Mouse (Mus musculus) thymus, postnatal 0 days (tissue): ENCODE measurements around the gene Mylip. TPM values are rescaled to one million over a fixed set of nuclear protein-coding genes. Genes with fewer than 3 reads are reported as not detected.

ENCODE experiments used
- DNase-seq: peaks from one replicate; pipeline ENCODE4 v3.0.0-alpha.2; 2015; ENCODE audit warnings: low spot score
- polyA plus RNA-seq: library from polyadenylated mRNA; unstranded; fragments of >200 nt; fragmentation: Nextera tagmentation; extraction: Ambion mirVana; gene quantifications from 2 replicates; pipeline ENCODE4 v1.2.1, GENCODE M21; 2015

The Mylip gene
- polyA plus RNA-seq: 8.0 and 15.6 TPM in 2 replicates

GRCm38 (mm10) chr13:45389448-45390311, at the start of gene Mylip:
TSS of gene Mylip (plus strand) at chr13:45389742.
- DNase-seq: peak; percentile 98

- DNase-seq: no peak
Measured at GRCm38 (mm10) chr13:45341991-45342390, 47.6 kb upstream of the Mylip start.

DNA sequence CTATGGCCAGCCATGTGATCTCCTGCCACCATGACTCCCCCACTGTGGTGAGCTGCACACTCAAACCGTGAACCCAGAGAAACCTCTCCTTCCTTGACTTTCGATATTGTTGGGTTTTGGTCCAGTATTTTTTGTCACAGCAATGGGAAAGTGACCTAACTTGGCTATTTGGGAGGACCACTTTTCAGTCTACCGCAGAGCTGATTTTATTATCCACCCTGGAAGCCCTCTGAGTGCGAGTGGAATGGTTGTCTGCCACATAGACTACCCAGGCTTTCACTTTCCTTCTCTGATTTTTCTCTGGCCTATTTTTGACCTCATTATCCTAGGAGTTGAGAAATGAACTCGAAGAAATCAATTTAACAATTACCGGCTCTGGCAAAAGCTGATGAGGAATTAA, 46.0 kb upstream of the Mylip start:
- DNase-seq: no peak

GRCm38 (mm10) chr13:45343966-45344365, 45.6 kb upstream of the Mylip start:
- no peak for DNase-seq

DNA sequence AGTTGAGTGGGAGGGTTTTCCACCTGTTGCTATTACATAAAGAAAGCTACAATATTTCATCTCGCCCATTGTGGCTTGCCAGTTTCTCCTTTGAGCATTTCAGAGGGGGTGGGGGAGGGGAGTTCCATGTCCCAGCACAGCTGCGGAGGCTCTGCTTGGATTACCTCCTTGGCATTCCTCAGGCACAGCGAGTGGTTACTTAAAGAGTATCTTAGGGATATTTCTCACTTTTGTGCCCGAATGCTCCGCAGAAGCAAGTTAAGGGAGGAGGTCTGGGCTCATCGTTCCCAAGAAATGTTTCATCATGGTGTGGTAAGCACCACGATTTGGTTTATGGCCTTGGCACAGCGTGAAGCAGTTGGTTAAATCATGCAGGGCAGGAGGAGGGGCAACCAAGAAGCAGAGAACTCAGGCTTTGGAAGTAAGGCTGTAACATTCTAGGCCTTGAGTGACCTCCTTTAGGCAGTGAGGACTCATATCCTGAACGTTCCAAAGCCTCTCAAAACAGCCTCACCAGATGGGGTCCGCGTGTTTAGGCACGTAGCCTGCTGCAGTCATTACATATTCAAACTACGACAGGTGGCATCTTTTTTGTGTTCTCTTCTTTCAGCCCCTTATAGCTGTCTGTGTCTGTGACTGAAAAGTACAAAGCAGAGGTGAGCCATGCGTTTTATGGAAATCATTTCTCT, 43.9 kb upstream of the Mylip start:
- DNase-seq: no peak

DNA sequence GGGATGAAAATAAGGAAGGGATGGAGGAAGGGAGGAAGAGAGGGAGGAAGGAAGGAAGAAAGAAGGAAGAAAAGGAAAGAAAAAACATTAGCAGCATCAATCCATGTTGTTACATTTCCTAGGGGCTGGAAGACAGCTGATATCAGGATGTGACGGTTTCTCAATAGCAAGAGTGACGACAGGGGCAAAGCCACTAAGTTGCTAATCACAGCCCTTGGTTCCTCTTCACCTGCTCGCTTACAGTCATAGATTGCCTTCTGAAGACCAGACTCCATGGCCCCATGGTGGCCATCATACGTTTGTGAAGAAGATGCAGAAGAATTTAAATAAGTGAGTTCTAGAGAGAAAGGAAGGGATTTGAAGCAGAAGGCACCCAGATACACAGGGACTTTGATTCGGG, 38.1 kb upstream of the Mylip start:
- no peak for DNase-seq

- DNase-seq: no peak
Measured at GRCm38 (mm10) chr13:45354824-45355223, 34.7 kb upstream of the Mylip start.

- DNase-seq: no peak
Measured at GRCm38 (mm10) chr13:45358208-45358607, 31.3 kb upstream of the Mylip start.

GRCm38 (mm10) chr13:45358676-45359323, 30.7 kb upstream of the Mylip start:
- no peak for DNase-seq

GRCm38 (mm10) chr13:45365788-45366187, 23.8 kb upstream of the Mylip start:
- DNase-seq: no peak

DNA sequence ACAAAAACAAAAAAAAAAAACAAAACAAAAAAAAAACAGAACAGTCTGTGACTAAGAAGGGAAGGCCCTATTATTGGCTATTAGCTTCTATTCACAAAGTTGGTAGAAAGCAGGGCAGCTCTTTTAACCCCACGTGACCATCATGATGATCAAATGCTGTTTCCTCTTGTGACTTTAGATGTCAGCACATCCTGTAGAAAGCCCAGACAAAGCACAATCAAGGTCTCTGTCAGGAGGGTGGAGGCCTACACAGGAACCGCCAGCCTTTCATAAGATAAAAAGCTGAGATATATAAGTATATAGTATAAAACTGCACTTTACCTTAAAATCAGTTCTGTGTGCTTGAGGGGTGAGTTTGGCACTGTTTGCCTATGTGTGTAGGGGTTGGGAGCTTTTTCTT, 17.9 kb upstream of the Mylip start:
- peak; percentile 54 for DNase-seq

GRCm38 (mm10) chr13:45372456-45372855, 17.1 kb upstream of the Mylip start:
- DNase-seq: no peak

DNA sequence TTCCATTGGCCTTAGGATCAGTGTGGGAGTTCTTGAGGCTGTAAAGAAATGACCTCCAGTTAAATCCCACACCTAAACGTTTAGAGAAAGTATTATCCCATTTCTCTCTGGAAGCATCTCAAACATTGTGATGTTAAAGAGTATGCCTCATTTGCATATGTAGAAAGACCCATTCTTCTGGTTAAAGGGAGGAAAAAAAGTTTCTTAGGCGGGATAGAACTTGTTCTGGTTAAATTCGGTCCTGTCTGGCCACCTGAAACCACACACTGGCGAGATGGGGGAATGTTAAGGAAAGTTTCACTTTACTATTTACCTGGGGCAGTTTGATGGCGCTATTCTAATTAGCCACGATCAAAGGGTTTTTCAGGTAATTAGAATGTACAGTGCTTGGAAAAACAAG, 14.7 kb upstream of the Mylip start:
- no peak for DNase-seq

GRCm38 (mm10) chr13:45382208-45382607, 7.3 kb upstream of the Mylip start:
- DNase-seq: no peak

- DNase-seq: no peak
Measured at GRCm38 (mm10) chr13:45384636-45385035, 4.9 kb upstream of the Mylip start.

DNA sequence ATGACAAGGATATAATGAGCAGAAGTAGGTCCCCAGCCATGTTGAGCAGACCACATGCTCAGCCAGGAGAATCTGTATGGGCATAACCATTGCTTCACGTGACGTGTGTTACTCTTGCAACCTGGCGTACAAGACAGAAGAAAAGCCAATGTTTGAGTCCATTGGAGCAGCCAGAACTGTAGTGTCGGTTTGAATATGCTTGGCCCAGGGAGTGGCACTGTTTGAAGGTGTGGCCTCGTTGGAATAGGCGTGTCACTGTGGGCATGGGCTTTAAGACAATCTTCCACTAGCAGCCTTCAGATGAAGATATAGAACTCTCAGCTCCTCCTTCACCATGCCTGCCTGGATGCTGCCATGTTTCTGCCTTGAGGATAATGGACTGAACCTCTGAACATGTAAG, 4.0 kb upstream of the Mylip start:
- DNase-seq: no peak

GRCm38 (mm10) chr13:45386253-45386652, 3.3 kb upstream of the Mylip start:
- no peak for DNase-seq

- no peak for DNase-seq
Measured at GRCm38 (mm10) chr13:45387231-45387630, 2.3 kb upstream of the Mylip start.

GRCm38 (mm10) chr13:45388254-45388805, 1.2 kb upstream of the Mylip start:
- DNase-seq: no peak

DNA sequence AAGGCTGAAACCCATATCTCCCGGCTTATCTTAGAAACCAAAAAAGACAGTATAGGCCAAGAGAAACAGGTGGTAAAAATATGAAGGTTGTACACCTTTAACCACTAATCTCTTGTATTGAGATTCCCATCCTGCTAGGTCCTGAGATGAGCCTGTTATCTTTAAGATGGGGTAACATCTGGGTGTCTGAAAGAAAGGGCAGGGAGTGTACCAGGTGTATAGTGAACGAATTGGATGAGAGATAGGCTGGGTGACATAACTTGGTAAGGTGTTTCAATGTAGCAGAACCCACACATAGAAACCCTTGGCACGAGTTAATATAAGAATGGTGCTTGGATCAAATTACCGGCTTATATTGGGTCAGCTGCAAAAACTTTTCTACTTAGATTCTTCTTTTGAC, 653 bp upstream of the Mylip start:
- DNase-seq: no peak

DNA sequence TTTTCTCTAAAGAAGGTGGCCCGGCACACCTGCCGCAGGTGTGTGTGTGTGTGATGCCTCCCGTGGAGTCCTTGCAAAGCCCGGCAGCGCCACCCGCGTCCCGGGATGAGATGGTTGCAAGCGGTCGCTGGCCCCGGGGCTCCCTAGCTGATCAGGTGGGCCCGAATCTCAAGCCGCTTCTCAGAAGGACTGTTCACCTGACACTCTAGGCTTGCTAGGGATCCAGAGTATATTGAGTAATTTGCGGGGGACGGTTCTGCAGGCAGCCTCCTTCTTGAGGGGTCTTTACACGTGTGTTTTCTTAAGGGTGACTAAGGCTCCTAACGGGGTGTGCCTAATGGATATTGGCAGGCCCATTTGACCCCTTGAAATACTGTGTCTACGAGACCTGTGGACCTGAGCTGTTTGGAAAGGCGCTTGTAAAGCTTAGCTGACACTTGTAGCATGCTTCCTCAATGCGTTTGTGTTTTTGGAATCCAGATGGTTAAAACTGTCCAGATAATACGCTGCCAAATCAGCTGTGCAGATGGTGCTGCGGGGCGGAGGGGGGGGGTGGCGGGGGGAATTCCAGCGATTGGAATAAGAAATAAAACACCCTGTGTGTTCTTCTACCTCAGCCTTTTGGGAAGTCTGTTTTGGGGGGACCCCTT, 895 bp downstream of the Mylip start:
- peak; percentile 41 for DNase-seq
